In genomic region chr2:147256696-147257095, GRCm38 (mm10) we compare ENCODE assay signal across 9 mouse cellular contexts.
A peak's percentile ranks its signal among the peaks of the same experiment; 100 is the strongest.
DNase-seq lines count a peak whose midpoint lies in the region; ATAC-seq lines count a peak whose summit lies in the region.
"Had no signal": no experiment of that assay in that cellular context is flagged by ENCODE, and none has a peak within 500 bp of the region (broad histone marks: within the 10 kb centered on the region; RNA-seq: fewer than 3 reads in every experiment).

No protein-coding gene starts in this region.

- peaks cover 25% of the 10 kb centered on the region for H3K27me3 ChIP-seq in hindbrain, embryonic 10.5 days (ENCODE audit: insufficient read depth, poor library complexity, severe bottlenecking)
- peaks cover 38% of the 10 kb centered on the region for H3K27me3 ChIP-seq in hindbrain, embryonic 13.5 days
- H3K27me3 ChIP-seq in embryonic facial prominence, embryonic 11.5 days (ENCODE audit: control insufficient read depth, insufficient read depth, low read length) = no peaks in the 10 kb centered on the region
- no peaks in the 10 kb centered on the region for H3K27me3 ChIP-seq in intestine, embryonic 14.5 days (replicated peaks; ENCODE audit: control insufficient read depth, insufficient read depth, low read length)
- H3K27me3 ChIP-seq in midbrain, embryonic 12.5 days = peaks cover 33% of the 10 kb centered on the region

- H3K4me2 ChIP-seq in hindbrain, embryonic 13.5 days = no peak overlapping the region
- H3K4me2 ChIP-seq in embryonic facial prominence, embryonic 11.5 days (ENCODE audit: low read depth, low read length) = no peak overlapping the region
- H3K4me2 ChIP-seq in intestine, embryonic 14.5 days (ENCODE audit: low read length) = no peak overlapping the region
- H3K4me2 ChIP-seq in midbrain, embryonic 12.5 days (replicated peaks) = no peak overlapping the region
- H3K4me2 ChIP-seq: embryonic facial prominence, embryonic 13.5 days had no signal

- peak; percentile 80 for DNase-seq in hindbrain, embryonic 10.5 days (ENCODE audit: low spot score)
- DNase-seq in adrenal gland, postnatal 25 days = peak; percentile 73
- peak; percentile 81 for DNase-seq in embryonic facial prominence, embryonic 11.5 days (ENCODE audit: low spot score)
- peak; percentile 82 for DNase-seq in intestine, embryonic 14.5 days (ENCODE audit: low spot score)
- peak; percentile 11 to 39 for DNase-seq in left cerebral cortex, adult 8-10 months (ENCODE audit: low spot score in 2 of 2)
- DNase-seq in testis, postnatal 14 days (ENCODE audit: low spot score) = peak; percentile 18

- no peak overlapping the region for H3K9ac ChIP-seq in hindbrain, embryonic 13.5 days
- no peak overlapping the region for H3K9ac ChIP-seq in embryonic facial prominence, embryonic 11.5 days (replicated peaks; ENCODE audit: low read length)
- H3K9ac ChIP-seq in intestine, embryonic 14.5 days (ENCODE audit: low read length) = no peak overlapping the region
- no peak overlapping the region for H3K9ac ChIP-seq in midbrain, embryonic 12.5 days (replicated peaks)
- H3K9ac ChIP-seq: embryonic facial prominence, embryonic 13.5 days had no signal

- 18% methylated on average over 6 of the region's 6 CpGs for WGBS in hindbrain, embryonic 10.5 days
- WGBS in hindbrain, embryonic 13.5 days = 18% methylated on average over 6 of the region's 6 CpGs
- 17% methylated on average over 6 of the region's 6 CpGs for WGBS in embryonic facial prominence, embryonic 11.5 days
- whole genome bisulfite sequencing in intestine, embryonic 14.5 days = 21% methylated on average over 6 of the region's 6 CpGs
- 16% methylated on average over 6 of the region's 6 CpGs for WGBS in midbrain, embryonic 12.5 days

- no peaks in the 10 kb centered on the region for H3K9me3 ChIP-seq in hindbrain, embryonic 10.5 days
- no peaks in the 10 kb centered on the region for H3K9me3 ChIP-seq in hindbrain, embryonic 13.5 days
- no peaks in the 10 kb centered on the region for H3K9me3 ChIP-seq in embryonic facial prominence, embryonic 11.5 days (replicated peaks; ENCODE audit: control insufficient read depth, low read length)
- H3K9me3 ChIP-seq in intestine, embryonic 14.5 days (ENCODE audit: control insufficient read depth, low read length) = no peaks in the 10 kb centered on the region
- no peaks in the 10 kb centered on the region for H3K9me3 ChIP-seq in midbrain, embryonic 12.5 days
- H3K9me3 ChIP-seq: embryonic facial prominence, embryonic 13.5 days had no signal

- no peak overlapping the region for H3K4me3 ChIP-seq in hindbrain, embryonic 10.5 days
- no peak overlapping the region for H3K4me3 ChIP-seq in hindbrain, embryonic 13.5 days
- no peak overlapping the region for H3K4me3 ChIP-seq in embryonic facial prominence, embryonic 11.5 days (ENCODE audit: low read depth, low read length)
- no peak overlapping the region for H3K4me3 ChIP-seq in intestine, embryonic 14.5 days (ENCODE audit: low read depth, low read length)
- no peak overlapping the region for H3K4me3 ChIP-seq in midbrain, embryonic 12.5 days
- H3K4me3 ChIP-seq: embryonic facial prominence, embryonic 13.5 days had no signal

- ATAC-seq in hindbrain, embryonic 13.5 days (ENCODE audit: low FRiP score) = no peak
- no peak for ATAC-seq in embryonic facial prominence, embryonic 11.5 days (replicated peaks; ENCODE audit: insufficient number of reproducible peaks, low FRiP score, low TSS enrichment, low read depth)
- ATAC-seq in intestine, embryonic 14.5 days (replicated peaks; ENCODE audit: low FRiP score, low TSS enrichment, low read depth) = no peak
- ATAC-seq in midbrain, embryonic 12.5 days (ENCODE audit: low FRiP score, low read depth) = peak; percentile 56; the same call in 1 of the 2 replicates

- H3K4me1 ChIP-seq in hindbrain, embryonic 10.5 days (replicated peaks) = peaks cover 4% of the 10 kb centered on the region; the same call in 1 of the 2 replicates
- H3K4me1 ChIP-seq in hindbrain, embryonic 13.5 days (replicated peaks) = no peaks in the 10 kb centered on the region
- no peaks in the 10 kb centered on the region for H3K4me1 ChIP-seq in embryonic facial prominence, embryonic 11.5 days (ENCODE audit: control insufficient read depth, insufficient read depth, low read length)
- H3K4me1 ChIP-seq in intestine, embryonic 14.5 days (replicated peaks; ENCODE audit: control insufficient read depth, insufficient read depth, low read length) = no peaks in the 10 kb centered on the region
- no peaks in the 10 kb centered on the region for H3K4me1 ChIP-seq in midbrain, embryonic 12.5 days
- H3K4me1 ChIP-seq: embryonic facial prominence, embryonic 13.5 days had no signal

- no peak overlapping the region for H3K27ac ChIP-seq in hindbrain, embryonic 10.5 days
- H3K27ac ChIP-seq in hindbrain, embryonic 13.5 days = no peak overlapping the region
- H3K27ac ChIP-seq in embryonic facial prominence, embryonic 11.5 days (replicated peaks; ENCODE audit: low read depth, low read length) = no peak overlapping the region
- no peak overlapping the region for H3K27ac ChIP-seq in intestine, embryonic 14.5 days (ENCODE audit: low read depth)
- H3K27ac ChIP-seq in midbrain, embryonic 12.5 days (replicated peaks) = no peak overlapping the region
- H3K27ac ChIP-seq: embryonic facial prominence, embryonic 13.5 days had no signal

- H3K36me3 ChIP-seq in hindbrain, embryonic 10.5 days = no peaks in the 10 kb centered on the region
- no peaks in the 10 kb centered on the region for H3K36me3 ChIP-seq in hindbrain, embryonic 13.5 days
- no peaks in the 10 kb centered on the region for H3K36me3 ChIP-seq in embryonic facial prominence, embryonic 11.5 days (replicated peaks; ENCODE audit: control insufficient read depth, insufficient read depth, low read depth, low read length)
- no peaks in the 10 kb centered on the region for H3K36me3 ChIP-seq in intestine, embryonic 14.5 days (ENCODE audit: control insufficient read depth, insufficient read depth, low read length)
- no peaks in the 10 kb centered on the region for H3K36me3 ChIP-seq in midbrain, embryonic 12.5 days
- H3K36me3 ChIP-seq: embryonic facial prominence, embryonic 13.5 days had no signal

Comparison
In these comparisons a context has a peak if more than half of its experiments do, and no peak if none do; other contexts are left out.
1. DNase-seq: peak in every context shown above with its lines; median percentile 82 in intestine, embryonic 14.5 days; 81 in embryonic facial prominence, embryonic 11.5 days; 80 in hindbrain, embryonic 10.5 days; 73 in adrenal gland, postnatal 25 days; 25 in left cerebral cortex, adult 8-10 months; 18 in testis, postnatal 14 days.